Mouse (Mus musculus) liver, adult (tissue): ENCODE data around the gene Adam23.

ENCODE experiments used
- GATA4 ChIP-seq: IDR thresholded peaks from 2 replicates; pipeline ENCODE4 v1.6.1; 2014; ENCODE audit warnings: mild to moderate bottlenecking, low read length; ENCODE audit not compliant: insufficient replicate concordance

Gene Adam23

GRCm38 (mm10) chr1:63553039-63553438 is 107.3 kb downstream of the Adam23 start:
- no peak for TF ChIP-seq GATA4

DNA sequence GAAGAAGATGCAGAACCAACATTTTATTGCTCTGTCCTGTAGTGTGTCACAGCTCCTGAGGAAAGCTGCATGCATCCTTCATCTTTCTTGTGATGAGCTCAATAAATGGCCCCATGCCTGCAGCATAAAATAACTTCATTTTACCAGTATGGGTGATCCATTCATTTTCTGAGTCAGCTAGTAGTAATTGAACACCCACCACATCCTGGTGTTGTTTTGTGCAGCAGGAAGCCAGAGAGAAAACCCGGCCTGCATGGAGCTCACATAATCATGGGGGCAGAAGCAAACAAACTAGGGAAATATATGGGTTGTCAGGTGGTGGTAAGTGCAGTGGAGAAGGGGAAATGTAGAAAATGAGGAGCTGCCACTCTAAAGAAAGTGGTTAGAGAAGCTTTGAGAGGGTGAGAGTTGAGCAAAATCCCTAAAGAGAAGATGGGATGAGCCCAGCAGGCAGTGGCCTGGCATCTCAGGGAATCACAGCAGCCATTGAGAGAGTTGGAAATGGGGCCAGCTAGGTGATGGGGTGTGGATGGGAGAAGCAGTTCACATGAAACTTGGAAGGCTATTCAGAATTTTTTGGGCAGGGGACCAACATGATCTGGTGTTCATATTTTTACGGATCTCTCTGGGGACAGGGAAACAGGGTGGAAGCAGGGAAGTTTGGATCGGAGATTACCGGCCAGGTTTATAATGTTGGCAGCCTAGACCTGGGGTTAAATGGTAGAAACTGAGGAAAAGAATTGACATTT is 116.3 kb downstream of the Adam23 start:
- no peak for TF ChIP-seq GATA4

GRCm38 (mm10) chr1:63563928-63564327 is 118.2 kb downstream of the Adam23 start:
- TF ChIP-seq GATA4: no peak

- no peak for TF ChIP-seq GATA4
Observed at GRCm38 (mm10) chr1:63566501-63566900, 120.8 kb downstream of the Adam23 start.

- no peak for TF ChIP-seq GATA4
Observed at GRCm38 (mm10) chr1:63567031-63567430, 121.3 kb downstream of the Adam23 start.

DNA sequence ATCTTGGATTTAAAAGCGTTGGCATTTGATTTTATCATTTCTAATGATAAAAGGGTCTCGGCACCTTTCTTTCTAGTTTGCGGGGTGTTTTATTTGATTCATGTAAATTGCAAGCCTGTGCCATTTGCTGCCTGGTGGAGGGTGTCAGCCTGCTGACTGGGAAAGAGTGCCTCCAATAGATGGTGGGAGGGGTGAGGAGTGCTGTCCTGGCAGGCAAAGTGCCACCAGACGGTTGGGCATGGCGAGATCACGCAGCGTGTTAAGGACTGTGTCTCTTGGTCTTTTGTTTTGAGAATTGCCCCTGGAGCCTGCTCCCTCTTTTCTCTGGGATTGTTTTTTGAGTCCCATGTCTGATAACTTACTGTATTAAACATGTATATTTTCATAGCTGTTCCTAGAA is 126.5 kb downstream of the Adam23 start:
- no peak for TF ChIP-seq GATA4

GRCm38 (mm10) chr1:63573432-63573831 is 127.7 kb downstream of the Adam23 start:
- TF ChIP-seq GATA4: no peak

GRCm38 (mm10) chr1:63573864-63574611 is 128.3 kb downstream of the Adam23 start:
- no peak for TF ChIP-seq GATA4

DNA sequence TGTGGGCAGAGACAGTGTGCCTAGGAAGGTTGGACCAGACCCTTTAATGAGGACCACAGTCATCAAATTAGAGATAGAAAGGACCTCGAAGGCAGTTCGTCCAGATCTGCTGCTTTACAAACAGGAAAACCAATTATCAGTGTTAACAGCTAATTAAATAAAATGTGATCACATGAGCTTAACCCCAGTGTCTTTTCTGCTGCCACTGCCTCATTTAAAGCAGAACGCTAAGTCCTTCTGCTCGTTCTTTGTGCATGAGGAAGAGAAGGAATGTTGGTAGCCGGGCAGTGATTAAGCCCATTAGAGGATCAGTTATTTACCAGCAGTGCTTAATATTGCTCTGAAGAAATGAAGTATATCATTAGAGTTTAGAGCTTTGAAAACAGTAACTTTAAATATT is 131.1 kb downstream of the Adam23 start:
- no peak for TF ChIP-seq GATA4

DNA sequence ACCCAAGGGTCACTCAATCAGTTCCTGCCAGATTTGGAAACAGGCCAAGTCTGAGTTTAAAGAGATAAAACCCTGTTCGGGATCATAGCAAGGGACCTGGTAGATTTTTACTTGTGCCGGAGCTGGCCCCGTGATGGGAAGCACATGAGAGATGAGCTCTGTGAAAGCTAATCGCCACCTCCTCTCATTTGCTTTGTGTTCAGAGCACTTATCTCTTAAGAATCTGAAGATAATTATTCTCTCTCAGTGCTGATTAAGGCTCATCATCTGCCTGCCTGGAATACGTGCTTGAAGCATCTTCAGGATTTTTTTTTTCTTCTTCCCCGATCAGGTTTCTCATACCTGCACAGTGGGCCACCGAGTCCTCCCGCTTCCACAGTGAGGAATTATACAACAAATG is 133.5 kb downstream of the Adam23 start:
- TF ChIP-seq GATA4: no peak

DNA sequence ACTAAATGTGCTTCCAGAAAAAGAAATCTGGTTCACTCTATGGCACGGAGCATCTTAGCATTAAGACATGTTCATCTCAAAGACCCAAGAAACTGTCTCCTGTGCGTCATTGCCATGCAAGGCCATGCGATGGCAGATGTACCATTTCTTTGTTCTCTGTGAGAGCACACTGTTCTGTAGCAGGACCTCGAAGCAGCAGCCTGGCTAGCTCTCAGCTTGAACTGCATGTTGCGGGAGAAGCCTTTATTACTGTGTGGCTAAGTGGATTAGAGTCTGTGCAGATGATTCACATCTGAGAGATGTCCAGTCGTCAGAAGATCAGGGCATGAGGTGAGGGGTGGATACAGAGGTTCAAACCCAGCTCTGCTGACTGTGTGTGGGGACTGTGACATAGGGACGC is 141.2 kb downstream of the Adam23 start:
- TF ChIP-seq GATA4: no peak

DNA sequence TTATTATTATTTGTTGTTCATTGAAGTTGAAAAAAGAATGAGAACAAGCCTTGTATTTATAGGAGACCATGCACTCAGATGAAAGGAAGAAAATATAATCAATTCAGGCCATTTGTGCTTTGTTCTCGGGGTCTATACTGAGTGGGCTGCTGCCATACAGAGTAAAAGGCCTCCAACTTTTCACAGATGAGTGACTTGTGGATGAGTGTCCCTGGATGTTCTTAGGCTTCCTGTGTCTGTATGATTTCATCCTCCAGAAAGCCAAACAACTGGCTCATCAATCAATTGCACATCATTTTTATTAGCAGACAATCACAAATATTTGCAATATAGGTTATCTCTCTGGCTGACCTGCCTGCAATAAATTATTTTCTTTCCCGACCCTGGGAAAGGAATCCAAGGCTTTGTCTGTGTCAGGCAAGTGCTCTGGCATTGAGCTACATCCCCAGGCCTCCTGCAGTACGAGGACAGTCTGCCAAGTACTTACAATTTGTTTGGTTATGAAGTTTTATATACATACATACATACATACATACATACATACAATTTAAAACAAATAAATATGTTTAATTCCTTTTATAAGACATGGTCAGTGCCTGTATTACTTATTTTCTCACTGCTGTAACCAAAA is 158.3 kb downstream of the Adam23 start:
- TF ChIP-seq GATA4: no peak

- TF ChIP-seq GATA4: no peak
Observed at GRCm38 (mm10) chr1:63609613-63610012, 163.9 kb downstream of the Adam23 start.

- no peak for TF ChIP-seq GATA4
Observed at GRCm38 (mm10) chr1:63614594-63614993, 168.9 kb downstream of the Adam23 start.

DNA sequence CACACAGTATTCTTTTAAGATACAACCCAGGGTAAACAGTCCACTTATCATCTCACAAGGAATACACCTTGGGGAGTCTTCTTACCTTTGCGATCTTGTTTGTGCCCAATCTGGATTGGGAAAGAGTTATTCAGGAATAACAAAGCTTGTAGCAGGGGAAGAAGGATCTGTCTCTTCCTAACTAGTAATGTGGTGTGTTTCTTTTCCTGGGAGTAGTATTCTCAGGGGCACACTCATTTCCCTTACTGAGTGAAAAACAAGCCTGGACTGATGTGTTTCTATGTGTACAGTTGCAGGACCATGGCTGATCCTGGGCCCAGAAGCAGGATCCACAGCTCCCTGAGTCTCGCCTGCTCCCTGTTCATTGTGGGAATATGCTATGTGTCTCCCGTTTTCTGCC is 170.0 kb downstream of the Adam23 start, which contains the start of gene Gm39653:
Gm39653 (plus strand) TSS at position 301 of the 400 bp plus-strand sequence.
- no peak for TF ChIP-seq GATA4

- TF ChIP-seq GATA4: no peak
Observed at GRCm38 (mm10) chr1:63628211-63628610, 182.5 kb downstream of the Adam23 start.

- no peak for TF ChIP-seq GATA4
Observed at GRCm38 (mm10) chr1:63639921-63640320, 194.2 kb downstream of the Adam23 start.
